Mouse (Mus musculus) ovary, postnatal 10 days (tissue): ENCODE measurements at regions not wholly inside any gene's neighbourhood (a gene's known extent, or its start where the extent isn't known, plus 50 kb on each side); places are given as distances from the start of the nearest gene placed in this dataset.

Source experiments
- DNase-seq: peaks from one replicate; pipeline ENCODE4 v3.0.0; 2022; ENCODE audit warnings: low spot score

- no peak for DNase-seq
These were observed 65.8 kb downstream of the Smim10l1 start for GRCm38 (mm10) chr6:133170548-133170947.

- DNase-seq, result no peak
These were observed 66.6 kb downstream of the Smim10l1 start for GRCm38 (mm10) chr6:133171286-133171685.

DNA sequence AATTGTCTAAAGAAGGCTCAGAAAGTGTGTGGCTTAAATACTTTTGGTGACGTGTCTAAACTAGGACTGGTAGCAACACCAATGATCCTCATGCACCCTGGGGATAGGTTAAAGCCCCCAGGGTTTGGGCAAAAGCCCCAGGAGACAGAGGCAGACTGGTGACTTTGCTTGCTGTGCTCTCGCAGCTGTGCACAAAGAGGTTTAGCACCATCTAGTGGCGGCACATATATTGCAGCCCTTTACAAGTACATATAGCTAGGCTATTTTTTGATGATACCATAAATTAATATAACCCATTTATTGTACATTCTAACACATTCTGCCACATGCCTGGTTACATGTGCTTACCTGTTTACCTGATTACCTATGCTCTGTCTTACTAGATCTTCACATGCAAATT is 85.8 kb upstream of the 5530400C23Rik start:
- DNase-seq, result peak; percentile 21
